Mouse (Mus musculus) bone marrow, adult 2 months (tissue): ENCODE measurements around the gene Bcl2a1a. TPM values are rescaled to one million over a fixed set of nuclear protein-coding genes. Genes with fewer than 3 reads are reported as not detected.
"Not testable (repeated sequence)": the region's sequence is repeated elsewhere in the genome, so short reads cannot be mapped to it uniquely, and the experiment has no call there.

Source experiments
- H3K27ac ChIP-seq: fragments of 200-500 bp; 2 replicates; pipeline ENCODE4 v1.5.1; 2012; ENCODE audit warnings: low read depth, mild to moderate bottlenecking, control low read depth, inconsistent platforms, low read length; ENCODE audit not compliant: control insufficient read depth, poor library complexity, insufficient read depth
- H3K4me1 ChIP-seq: fragments of 200-500 bp; 2 replicates; pipeline ENCODE4 v1.6.1; 2011; ENCODE audit warnings: low read length; ENCODE audit not compliant: control insufficient read depth, insufficient read depth
- H3K4me3 ChIP-seq: fragments of 200-500 bp; replicated peaks from 2 replicates; pipeline ENCODE3; 2011; ENCODE audit warnings: mild to moderate bottlenecking, low read depth, low read length, control low read depth; ENCODE audit not compliant: control insufficient read depth
- CTCF ChIP-seq: fragments of 200-500 bp; IDR thresholded peaks from 2 replicates; pipeline ENCODE4 v1.5.1; 2011; ENCODE audit warnings: low read length, control low read depth; ENCODE audit not compliant: control insufficient read depth, insufficient read depth
- POLR2A ChIP-seq: fragments of 200-500 bp; IDR thresholded peaks from 2 replicates; pipeline ENCODE4 v1.6.1; 2011; ENCODE audit warnings: low read depth, mild to moderate bottlenecking, control low read depth, low read length, borderline replicate concordance; ENCODE audit not compliant: control insufficient read depth
- WGBS: fragments of 180-500 bp; shearing (Covaris S2); methylation state at CpG from one replicate; pipeline ENCODE4 v1.1.7; 2018; 5-methylcytosine and 5-hydroxymethylcytosine counted together
- polyA plus RNA-seq: library from polyadenylated mRNA; stranded (reverse); fragments of >200 nt; gene quantifications from 2 replicates; pipeline ENCODE4 v1.2.4, GENCODE M21; 2011; ENCODE audit warnings: low replicate concordance; ENCODE audit not compliant: missing spikeins, insufficient read depth, insufficient read length

Bcl2a1a gene
- 6.3 TPM in 1 of 2 replicates, not detected in the other for polyA plus RNA-seq

GRCm38 (mm10) chr9:88956670-88957153 is at the start of gene Bcl2a1a:
Gene Bcl2a1a, plus strand, starts transcription at chr9:88956900.
- 44% methylated on average over 5 of the region's 5 CpGs for WGBS
- not testable (repeated sequence) for H3K4me1 ChIP-seq, H3K27ac ChIP-seq, H3K4me3 ChIP-seq

DNA sequence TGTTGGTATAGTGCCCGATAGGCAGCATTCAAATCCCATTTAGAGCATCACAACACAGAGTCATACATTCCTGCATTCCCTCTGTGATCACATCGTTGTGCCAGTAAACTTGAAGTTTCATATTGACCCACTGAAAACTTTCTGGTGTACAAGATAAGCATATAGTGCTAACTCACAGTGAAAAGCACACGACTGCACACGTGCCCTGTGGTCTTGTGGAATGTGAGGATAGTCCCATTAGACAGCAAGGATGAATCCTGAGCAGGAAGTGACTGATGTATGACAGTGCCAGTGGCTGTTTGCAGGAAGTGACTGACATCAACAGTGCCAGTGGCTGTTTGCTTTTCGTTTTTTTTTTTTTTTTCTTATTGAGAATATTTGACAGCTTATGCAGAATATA is 40.1 kb upstream of the Bcl2a1a start:
- not testable (repeated sequence) for H3K27ac ChIP-seq, H3K4me1 ChIP-seq, H3K4me3 ChIP-seq
- 63% methylated on average over 5 of the region's 5 CpGs for WGBS

GRCm38 (mm10) chr9:88938312-88938711 is 18.4 kb upstream of the Bcl2a1a start:
- H3K4me1 ChIP-seq, H3K27ac ChIP-seq, H3K4me3 ChIP-seq: not testable (repeated sequence)
- 17% methylated on average over 2 of the region's 3 CpGs for whole genome bisulfite sequencing

- not testable (repeated sequence) for H3K4me3 ChIP-seq, H3K4me1 ChIP-seq, H3K27ac ChIP-seq
Measured at GRCm38 (mm10) chr9:88951466-88951865, 5.2 kb upstream of the Bcl2a1a start.

DNA sequence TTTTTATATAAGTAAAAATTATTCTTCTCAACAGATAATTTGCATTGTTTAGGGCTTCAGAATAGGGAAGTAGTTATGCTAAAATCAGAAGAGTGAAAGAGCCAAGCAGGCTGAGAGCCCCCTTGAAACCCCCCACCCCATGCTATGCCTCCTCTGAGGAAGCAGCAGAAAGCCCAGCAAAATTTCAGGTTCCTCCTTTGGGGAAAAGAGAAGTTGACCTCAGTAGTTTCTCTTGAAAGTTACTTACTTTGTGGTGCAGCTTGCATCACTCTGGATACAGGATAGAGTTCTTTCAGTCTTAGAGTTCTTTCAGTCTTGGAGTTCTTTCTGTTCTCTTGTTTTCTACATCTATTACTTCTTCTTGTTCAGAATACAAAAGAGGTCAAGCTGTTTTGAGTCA is 3.5 kb upstream of the Bcl2a1a start:
- not testable (repeated sequence) for H3K4me1 ChIP-seq, H3K27ac ChIP-seq, H3K4me3 ChIP-seq

GRCm38 (mm10) chr9:88955224-88955623 is 1.5 kb upstream of the Bcl2a1a start:
- not testable (repeated sequence) for H3K4me3 ChIP-seq, H3K27ac ChIP-seq, H3K4me1 ChIP-seq
- WGBS: 50% methylated on average over 1 of the region's 1 CpGs

- H3K4me3 ChIP-seq, H3K4me1 ChIP-seq, H3K27ac ChIP-seq: not testable (repeated sequence)
- WGBS: 60% methylated on average over 3 of the region's 4 CpGs
Measured at GRCm38 (mm10) chr9:88956035-88956434, 665 bp upstream of the Bcl2a1a start.

DNA sequence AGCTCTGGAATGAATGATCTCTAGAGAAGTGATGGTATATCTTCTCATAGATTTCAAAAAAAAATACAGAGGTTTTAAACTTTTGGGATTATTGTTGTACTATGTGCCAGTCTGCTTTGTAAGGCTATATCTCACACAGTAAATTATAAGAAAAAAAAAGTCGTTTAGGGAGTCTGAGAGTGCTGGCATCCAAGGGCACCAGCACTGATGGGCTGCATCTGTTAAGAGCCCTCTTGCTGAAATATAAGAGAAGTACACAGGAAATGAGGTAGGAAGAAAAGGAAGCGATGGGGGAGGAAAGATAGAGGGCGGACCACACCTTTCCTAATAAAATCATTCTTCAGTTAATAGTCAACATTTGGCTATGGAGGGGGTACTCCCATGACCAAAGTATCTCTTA is 2.2 kb downstream of the Bcl2a1a start:
- no peak overlapping the region for H3K27ac ChIP-seq
- 69% methylated on average over 3 of the region's 3 CpGs for WGBS
- no peak for TF ChIP-seq POLR2A
- no peak for TF ChIP-seq CTCF

GRCm38 (mm10) chr9:88959981-88960380 is 3.3 kb downstream of the Bcl2a1a start:
- H3K4me3 ChIP-seq, H3K4me1 ChIP-seq, H3K27ac ChIP-seq: not testable (repeated sequence)
- 50% methylated on average over 1 of the region's 1 CpGs for whole genome bisulfite sequencing

More for the DNA sequence above, 2.2 kb downstream of the Bcl2a1a start:
- Histone ChIP-seq H3K4me3 (no peak overlapping the region), H3K4me1 (no peaks in the 10 kb centered on the region)

- H3K27ac ChIP-seq, H3K4me3 ChIP-seq, H3K4me1 ChIP-seq: not testable (repeated sequence)
- WGBS: 67% methylated on average over 1 of the region's 6 CpGs
Measured at GRCm38 (mm10) chr9:88966462-88966861, 9.8 kb downstream of the Bcl2a1a start.

DNA sequence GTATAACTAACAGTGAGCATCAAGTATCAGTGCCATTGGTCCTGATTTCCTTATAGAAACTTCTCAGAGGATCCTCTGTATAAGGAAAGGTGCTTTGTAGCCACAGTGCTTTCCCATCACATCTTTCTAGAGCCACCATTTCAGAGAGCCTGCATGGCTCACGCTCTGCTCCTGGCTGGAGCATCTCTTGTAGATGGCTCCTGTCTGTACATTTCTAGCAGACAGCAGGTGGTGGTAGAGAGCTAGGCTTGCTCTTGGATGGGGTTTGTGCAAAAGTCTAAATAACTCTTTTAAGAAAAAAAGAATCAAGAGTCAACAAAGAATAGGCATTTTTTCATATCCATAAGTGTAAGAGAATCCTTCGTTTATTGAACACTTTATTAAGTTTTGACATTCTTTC is 12.8 kb downstream of the Bcl2a1a start:
- H3K27ac ChIP-seq, H3K4me3 ChIP-seq, H3K4me1 ChIP-seq: not testable (repeated sequence)
- 88% methylated on average over 2 of the region's 2 CpGs for WGBS

GRCm38 (mm10) chr9:88976875-88977274 is 20.2 kb downstream of the Bcl2a1a start:
- not testable (repeated sequence) for H3K4me3 ChIP-seq, H3K27ac ChIP-seq, H3K4me1 ChIP-seq
- 67% methylated on average over 4 of the region's 4 CpGs for WGBS

GRCm38 (mm10) chr9:88979781-88980180 is 23.1 kb downstream of the Bcl2a1a start:
- 85% methylated on average over 2 of the region's 2 CpGs for WGBS
- H3K27ac ChIP-seq, H3K4me1 ChIP-seq, H3K4me3 ChIP-seq: not testable (repeated sequence)

DNA sequence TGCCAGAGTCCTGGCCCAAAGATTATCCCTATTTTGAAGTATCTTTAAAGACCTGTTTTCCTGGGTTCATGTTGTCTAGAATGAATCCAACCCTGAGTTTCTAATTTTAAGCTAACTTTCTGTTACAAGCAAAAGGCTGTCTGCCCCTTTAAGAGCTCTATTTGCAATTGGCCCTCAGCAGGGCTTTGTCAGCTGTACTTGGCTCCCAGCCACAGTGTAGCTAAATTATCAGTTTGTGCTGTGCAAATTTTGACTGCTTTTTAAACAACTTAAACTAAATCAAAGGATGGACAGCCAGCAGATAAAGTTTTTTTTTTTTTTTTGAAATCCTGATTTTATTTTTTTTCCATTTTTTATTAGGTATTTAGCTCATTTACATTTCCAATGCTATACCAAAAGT is 44.8 kb downstream of the Bcl2a1a start:
- H3K27ac ChIP-seq, H3K4me1 ChIP-seq, H3K4me3 ChIP-seq: not testable (repeated sequence)
